Comparison of ENCODE assay signal across 8 mouse cellular contexts in the genomic region with DNA sequence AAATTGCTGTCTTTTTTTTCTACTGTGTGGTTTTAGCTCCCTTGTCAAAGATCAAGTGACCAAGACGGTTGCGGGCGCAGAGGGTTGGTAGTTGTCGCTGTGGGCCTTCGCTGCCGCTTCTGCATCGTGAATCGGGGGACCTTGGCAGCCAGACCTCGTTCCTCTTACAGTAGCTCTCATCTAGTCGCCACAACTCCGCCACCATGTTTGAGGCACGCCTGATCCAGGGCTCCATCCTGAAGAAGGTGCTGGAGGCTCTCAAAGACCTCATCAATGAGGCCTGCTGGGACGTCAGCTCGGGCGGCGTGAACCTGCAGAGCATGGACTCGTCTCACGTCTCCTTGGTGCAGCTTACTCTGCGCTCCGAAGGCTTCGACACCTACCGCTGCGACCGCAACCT.
DNase-seq lines count a peak whose midpoint lies in the region.
"Not testable (repeated sequence)": the region's sequence is repeated elsewhere in the genome, so short reads cannot be mapped to it uniquely, and the experiment has no call there.

No protein-coding gene starts in this region.

- intact Hi-C loops in heart, postnatal 25 days (cut with DNase I); left cerebral cortex, postnatal 4 days (cut with DNase I): not testable (repeated sequence)

- peak; percentile 8 to 25 for DNase-seq in CD8-positive naive resting alpha-beta T cell, adult 2 months (ENCODE audit: low read depth in 2 of 2, low spot score in 2 of 2)
- peak; percentile 23 for DNase-seq in cerebellum, adult 11-12 months
- peak; percentile 4 to 8 for DNase-seq in frontal cortex, postnatal 14 days (ENCODE audit: low spot score in 2 of 2)
- peak; percentile 3 for DNase-seq in heart, postnatal 25 days (ENCODE audit: low spot score)
- DNase-seq in layer of hippocampus, adult 8-10 months (ENCODE audit: low spot score in 2 of 2) = peak; percentile 4 to 8
- DNase-seq in left cerebral cortex, postnatal 4 days = peak; percentile 5
- DNase-seq in ovary, postnatal 14 days (ENCODE audit: low spot score) = peak; percentile 2
- peak; percentile 4 to 6 for DNase-seq in thymus, postnatal 10 days (ENCODE audit: low spot score in 2 of 2)

Comparison
In these comparisons a context has a peak if more than half of its experiments do, and no peak if none do; other contexts are left out.
1. Peak in every context shown above with its lines: DNase-seq.